Mouse (Mus musculus) layer of hippocampus, adult 8-10 months (tissue): ENCODE results near the gene Arhgap40. TPM values are rescaled to one million over a fixed set of nuclear protein-coding genes. Genes with fewer than 3 reads are reported as not detected.

Experiments used
- DNase-seq, 2 experiments: peaks; one replicate each; pipeline ENCODE4 v3.0.0; 2022; ENCODE audit warnings: low spot score in 2 of 2
- total RNA-seq, 4 experiments: library from RNA; stranded (reverse); gene quantifications; 2 replicates each; pipeline ENCODE4 v1.2.4; 2022

Arhgap40 gene
- total RNA-seq: under 1 TPM in 1 of 4 experiments, not detected in 3; 0.56 TPM

DNA sequence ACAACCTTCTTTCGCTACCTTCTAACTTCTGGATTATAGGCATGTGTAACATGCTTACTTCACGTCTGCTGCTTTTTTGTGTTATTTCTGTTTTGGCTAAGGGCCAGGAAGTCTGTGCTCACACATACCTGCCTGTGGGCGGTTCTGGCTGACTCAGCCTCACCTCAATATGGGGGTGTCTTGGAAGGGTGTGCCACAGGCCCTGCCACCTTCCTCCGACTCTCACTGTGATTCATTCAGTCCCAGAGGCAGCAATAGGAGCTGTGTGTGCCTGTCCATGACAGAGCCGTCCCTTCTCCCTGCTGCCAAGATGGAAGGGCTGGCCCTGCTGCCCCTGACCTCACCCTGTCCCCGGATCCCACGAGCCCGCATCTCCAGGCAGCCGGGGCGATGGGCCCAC lies at the start of gene Arhgap40:
Arhgap40 (plus strand) TSS at position 269 of the 400 bp plus-strand sequence.
- no peak for DNase-seq

DNA sequence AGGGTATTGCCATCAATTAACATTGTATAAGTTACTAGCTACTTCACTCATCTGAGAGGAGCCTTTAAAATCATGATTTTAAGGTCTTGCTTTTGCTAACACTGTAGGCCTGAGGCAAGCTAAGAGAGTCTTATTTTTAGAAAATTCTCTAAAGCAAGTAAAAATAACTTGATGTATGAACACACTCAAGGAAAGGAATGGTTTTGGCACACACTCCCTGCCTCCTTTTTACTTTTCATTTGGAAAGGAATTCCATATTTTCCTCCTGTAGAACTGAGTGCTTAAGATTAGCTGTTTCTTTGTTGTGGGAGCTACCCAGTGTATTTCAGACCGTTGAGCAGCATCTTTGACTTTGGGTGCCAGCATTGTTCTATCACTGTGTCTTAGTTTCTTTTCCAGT lies 38.4 kb upstream of the Arhgap40 start:
- DNase-seq: no peak

DNA sequence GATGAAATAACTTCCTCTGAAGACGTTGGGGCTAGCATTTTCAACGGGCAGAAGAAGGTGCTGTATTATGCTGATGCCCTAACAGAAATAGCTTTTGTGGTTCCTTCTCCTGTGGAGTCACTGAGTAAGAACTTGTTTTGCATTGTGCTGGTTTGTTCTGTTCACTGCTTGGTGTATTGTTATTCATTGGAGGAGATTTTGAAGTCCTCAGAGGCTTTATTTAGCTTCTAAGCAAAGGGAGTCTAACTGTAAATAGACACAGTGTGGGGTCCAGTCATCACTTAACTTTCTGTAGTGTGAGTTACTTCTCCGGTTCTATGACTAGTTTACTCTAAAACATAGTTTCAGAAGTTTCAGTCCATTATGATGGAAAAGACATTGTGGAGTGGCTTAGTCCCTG lies 35.0 kb upstream of the Arhgap40 start:
- no peak for DNase-seq

DNA sequence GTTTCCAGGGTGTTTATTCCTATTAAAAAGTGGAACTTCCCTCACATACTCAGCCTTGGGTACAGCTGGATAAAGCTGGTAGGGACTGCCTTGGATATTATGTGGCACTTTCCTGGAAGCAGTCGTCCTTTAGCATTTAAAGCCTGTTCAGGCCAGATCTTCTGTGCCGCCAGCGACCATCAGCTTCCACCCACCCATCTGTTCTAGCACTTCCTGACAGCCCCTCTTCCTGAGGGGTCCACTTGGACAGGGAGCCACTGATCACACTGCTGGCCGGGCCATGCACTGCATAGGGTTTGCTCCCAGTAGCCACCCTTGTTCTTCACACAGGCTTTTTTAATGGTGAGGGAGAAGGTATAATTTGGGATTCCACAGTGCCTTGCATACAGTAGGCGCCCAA lies 14.1 kb upstream of the Arhgap40 start:
- DNase-seq: no peak

DNA sequence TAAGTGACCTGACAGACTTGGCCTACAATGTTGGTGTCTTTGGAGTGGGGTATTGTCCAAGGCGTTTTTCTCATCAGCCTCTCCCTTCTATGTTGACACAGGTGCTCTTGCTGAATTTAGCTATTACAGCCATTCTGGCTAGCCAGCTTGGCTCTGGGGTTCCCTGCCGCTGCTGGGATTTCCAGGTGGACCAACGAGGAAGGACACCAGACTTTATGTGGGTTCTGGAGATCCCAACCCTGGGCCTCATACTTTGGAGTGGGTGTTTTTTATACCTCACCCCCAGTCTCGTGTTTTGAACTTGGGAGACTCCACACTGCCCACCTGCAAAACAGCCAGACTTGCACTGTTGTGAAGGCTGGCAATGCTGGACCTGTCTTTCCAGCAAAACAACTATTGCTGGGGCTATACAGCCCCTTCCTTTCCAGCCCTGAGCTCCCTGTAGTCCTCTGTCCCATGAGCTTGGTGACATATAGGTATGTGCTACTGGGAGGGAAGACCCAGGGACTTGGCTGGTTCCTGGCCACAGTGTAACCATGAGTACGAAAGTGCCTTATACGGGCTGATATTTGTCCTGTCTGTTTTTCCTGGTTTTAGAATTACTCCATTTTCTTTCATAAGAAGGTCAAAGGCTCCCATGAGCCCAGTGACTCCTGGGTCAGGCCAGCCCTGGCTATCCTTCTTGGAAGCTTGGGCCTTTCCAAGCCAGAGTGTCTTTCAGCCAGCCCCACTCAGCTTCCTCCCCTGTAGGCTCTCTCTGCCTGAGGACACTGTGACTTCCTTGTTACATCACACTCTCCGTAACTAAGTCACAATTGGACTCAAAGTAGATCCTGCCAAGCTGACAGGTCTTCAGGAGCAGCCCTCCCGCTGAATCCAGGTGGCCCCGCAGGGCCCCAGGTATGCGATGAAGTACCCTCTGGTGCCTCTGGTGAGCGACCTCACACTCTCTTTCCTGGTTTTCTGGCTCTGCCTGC lies 10.5 kb upstream of the Arhgap40 start, which contains the start of gene Adig:
Adig (plus strand) TSS at position 777 of the 977 bp plus-strand sequence.
- no peak for DNase-seq

DNA sequence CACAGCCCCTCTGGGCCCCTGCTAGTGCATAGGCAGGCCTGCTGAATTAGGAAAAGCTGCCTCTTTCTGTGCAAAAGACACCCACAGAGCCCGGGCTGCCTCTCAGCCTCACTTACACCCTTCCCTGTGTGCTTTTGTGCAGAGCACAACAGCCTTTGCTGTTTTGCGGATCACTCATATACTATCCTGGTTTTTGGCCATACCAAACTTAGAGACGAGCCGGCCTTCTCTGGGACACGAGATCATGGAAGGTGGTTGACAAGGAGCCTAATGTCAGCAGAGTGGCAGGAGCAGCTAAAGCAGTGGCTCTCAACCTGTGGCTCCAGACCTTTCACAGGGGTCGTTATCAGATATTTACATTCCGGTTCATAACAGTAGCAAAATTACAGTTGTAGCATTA lies 9.4 kb upstream of the Arhgap40 start:
- DNase-seq: no peak

DNA sequence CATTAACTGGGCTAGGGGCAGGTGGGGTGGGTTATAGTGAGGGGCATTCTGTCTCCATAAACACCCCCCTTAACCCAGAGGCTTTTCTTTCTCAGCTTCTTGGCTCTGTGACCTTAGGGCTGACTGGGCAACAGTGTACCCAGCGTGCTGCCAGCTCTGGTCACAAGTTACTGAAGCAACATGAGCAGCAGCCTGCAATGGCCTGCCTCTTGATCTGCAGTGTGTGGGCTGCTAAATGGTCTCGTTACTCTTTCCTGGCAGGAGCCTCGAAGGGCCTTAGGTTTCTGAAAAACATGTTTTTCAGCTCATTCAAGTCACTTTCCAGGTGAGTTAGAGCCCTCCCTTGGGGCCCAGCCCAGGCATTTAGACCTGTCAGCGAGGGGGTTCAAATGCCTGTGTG lies 8.9 kb upstream of the Arhgap40 start:
- no peak for DNase-seq

DNA sequence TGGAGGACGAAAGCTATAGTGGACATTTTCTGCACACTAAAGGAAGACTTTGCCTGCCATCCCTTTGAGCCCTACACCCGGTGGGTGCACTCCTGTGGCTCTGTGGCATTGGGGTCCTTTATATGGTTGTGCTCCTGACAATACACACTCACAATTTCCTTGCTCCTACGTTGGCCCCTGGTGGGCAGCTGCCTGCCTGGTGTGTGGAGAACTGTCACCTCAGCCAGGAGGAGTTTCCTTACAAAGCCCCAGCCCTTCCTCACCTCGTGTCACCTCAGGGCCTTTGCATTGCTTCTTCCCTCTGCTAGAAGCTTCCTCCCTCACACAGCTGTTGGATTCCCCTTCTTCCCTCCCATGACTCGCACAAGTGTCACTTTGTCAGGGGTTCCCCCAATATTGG lies 6.1 kb upstream of the Arhgap40 start:
- DNase-seq: no peak

DNA sequence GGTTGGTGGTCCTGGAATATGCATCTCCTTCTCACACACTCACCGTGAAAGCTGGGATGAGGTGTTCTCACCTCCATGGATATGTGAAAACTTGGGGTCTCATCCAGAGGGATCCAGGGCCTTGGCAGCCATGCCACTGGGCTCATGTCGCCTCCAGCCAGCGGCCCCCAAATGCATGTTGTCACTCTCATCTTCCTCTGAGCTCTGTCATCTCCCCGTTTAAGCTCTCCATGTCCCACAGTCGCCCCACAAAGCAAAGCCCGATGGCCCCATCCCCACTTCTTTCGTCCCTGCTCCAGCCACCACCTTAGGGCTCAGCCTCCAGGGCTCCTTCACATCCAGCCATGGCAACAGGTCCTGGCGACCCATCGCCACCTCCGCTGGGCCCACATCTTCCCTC lies 5.5 kb upstream of the Arhgap40 start:
- DNase-seq: no peak

DNA sequence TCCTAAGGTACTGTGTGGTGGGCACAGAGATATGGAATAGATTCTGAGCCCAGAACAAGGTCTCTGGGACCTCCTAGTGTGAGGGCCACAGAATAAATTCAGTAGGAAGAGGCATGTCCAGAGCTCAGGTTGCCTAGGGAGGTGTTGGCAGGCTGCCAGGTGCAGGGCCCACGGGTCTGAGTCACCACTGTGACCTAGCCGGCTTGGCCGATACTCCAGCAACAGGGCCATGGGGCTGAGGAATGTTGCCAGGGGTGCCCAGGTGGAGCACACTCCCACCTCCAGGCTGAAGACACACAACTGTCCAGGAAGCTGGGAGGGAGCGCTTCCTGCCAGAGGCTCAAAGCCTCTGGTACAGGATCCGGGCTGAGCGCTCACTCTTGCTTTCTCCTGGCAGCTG lies 1.9 kb upstream of the Arhgap40 start:
- no peak for DNase-seq

DNA sequence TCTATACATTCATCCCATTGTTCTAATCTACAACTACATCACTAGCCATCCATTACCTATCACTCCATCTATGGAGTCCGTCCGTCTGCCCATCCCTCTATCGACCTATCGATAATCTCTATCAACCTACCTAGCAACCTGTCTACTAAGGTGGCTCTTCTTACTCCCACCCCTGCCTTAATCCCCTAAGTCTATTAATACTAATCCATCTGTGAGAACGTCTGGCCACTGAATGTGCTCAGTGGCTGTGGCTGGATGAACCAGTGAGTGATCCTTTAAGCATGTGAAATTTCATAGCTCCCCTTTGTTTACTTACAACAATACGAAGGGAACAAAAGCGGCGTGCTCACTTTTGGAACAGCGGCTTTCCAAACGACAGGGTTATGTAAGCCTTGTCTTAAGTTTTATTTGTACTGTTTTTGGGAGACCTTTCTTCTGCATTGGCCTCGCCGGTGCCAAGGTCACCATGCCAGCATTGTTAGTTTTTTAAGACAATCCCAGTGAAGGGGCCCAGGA lies 1.3 kb downstream of the Arhgap40 start:
- DNase-seq: no peak

DNA sequence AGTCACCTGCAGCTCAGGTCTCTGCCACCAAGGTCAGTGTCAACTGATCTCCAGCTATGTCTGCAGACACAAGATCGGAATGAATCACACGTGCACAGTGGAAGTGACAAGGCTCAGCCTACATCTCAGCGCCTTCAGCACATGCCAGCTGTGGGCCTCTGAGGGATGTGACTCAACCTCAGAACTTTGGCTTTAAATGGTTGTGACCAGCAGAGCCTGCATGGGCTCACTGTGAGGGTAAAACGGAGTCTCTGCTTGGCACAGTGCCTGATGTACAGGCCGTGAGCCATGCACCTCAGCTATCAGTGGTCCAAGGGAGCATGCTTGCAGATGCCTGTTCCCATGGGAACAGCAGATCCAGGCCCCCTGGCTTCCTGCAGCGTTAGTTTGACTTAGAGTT lies 6.0 kb downstream of the Arhgap40 start:
- no peak for DNase-seq

DNA sequence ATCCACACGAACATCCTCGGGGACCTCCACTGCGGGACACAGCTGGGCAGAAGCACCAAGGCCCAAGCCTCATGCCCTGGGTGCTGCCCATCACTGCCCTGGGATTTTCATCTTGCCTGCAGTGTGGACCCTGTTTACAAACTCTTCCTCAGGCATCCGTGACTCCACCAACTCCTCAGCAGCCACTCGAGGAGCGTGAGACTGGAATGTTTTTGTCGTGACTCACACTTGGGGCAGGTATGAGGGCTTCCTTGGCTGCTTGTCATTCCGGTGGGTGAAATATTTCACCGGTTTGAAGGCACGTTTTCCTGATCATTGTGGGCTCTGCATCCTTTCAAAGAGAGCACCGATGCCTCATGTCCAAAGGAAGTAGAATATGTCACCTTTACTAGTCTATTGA lies 6.5 kb downstream of the Arhgap40 start:
- no peak for DNase-seq

DNA sequence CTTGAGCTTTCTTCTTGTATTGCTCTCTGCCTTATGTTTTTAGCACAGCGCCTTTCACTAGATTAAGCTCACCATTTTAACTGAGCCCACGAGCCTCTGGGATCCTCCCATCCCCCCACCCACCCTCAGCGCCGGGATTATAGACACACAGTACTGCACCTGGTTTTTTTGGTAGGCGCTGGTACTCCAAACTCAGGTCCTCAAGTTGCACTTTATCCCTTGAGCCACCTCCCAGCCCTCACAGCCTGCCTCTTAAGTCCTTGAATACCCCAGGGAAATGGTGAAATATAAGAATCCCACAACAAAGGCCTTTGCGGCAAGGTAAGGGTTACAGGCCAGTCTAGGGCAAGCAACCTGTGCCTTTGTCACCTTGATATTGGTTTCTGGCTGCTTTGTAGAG lies 7.2 kb downstream of the Arhgap40 start:
- DNase-seq: no peak

DNA sequence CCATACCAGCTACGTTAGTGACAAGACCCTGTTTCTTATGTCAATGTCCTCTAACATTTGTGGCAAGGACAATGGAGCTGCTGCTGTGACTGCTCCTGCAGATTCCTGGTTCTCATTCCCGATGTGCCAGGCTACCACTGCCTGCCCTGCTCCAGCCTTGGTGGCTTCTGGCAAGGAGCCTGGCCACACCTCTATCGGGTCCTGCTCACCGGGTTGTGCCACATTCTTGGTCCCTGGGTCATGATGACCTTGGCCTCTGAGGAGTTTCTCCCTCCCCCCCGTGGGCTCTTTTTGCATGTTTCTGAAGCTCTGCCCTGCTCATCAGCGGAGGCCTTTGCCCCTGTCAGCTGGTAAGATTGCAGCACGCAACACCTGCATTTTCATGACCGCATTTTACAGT lies 10.5 kb downstream of the Arhgap40 start:
- no peak for DNase-seq

DNA sequence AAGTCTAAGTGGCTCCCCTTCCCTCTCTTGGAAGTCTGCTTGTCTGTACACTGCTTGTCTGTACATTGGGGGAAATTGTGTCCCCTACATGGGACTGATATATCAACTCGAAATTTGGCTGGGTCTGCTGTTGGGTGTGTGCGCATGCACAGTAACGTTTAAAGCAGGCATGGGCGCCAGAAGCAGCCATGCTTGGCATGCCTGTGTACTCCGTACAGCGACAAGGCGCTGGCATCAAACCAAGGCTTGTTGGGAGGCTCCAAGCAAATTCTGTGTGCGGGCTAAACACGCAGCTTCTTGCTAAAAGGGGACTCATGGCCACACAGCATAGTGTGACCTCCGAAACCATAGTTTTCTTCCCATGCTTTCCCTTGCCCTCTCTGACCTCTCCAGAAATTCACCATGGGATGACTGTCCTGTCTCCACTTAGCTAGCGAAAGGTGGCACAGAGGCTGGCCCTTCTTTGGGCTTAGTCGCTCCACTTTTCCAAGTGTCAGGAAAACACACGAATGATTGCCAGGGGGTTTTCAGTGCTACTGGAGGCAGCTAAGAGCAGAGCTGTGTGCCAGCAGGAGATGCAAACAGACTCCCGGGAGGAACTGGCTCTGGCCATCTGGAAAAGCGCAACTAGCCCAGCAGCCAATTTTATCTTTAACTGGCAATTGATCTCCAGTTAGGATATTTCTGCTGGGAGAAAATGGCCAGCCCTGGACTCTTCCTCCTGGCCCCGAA lies 11.7 kb downstream of the Arhgap40 start:
- DNase-seq: no peak

DNA sequence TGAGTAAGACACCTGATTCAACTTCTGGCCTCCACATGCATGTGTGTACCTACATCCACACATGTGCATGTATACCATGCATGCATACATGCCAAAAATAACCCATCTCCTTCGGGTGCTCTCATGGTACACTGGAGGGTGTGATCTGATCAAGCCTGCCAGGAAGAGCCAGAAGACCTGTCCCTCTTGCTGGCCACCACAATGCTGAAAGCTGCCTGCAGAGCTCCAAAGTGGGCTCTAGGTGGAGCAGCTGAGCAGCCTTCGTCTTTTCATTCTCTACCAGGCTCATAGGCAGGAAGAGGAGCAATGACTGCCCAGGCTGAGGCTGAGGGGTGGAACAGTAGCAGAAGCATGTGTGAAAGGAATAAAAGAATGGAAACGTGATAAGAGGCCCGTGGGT lies 21.5 kb downstream of the Arhgap40 start:
- DNase-seq: peak in 1 of 2 experiments; percentile 65

DNA sequence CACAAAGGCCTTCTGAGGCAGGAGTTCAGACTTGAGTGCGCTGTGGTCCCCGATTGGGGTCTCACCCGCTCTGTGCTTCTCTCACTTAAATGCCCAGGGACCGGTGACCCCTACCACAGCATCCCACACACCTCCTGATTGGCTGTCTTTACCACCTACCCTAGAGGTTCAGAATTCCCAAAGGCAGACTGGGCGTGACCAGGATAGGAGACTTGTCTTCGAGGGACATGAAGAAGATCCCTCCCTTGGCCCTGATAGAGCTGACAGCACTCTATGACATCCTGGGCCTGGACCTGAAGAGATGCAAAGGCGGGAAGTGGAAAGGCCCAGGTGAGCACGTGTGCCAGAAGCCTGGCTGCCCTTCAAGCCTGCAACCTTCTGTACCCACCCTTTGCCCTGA lies 22.0 kb downstream of the Arhgap40 start:
- DNase-seq: no peak

DNA sequence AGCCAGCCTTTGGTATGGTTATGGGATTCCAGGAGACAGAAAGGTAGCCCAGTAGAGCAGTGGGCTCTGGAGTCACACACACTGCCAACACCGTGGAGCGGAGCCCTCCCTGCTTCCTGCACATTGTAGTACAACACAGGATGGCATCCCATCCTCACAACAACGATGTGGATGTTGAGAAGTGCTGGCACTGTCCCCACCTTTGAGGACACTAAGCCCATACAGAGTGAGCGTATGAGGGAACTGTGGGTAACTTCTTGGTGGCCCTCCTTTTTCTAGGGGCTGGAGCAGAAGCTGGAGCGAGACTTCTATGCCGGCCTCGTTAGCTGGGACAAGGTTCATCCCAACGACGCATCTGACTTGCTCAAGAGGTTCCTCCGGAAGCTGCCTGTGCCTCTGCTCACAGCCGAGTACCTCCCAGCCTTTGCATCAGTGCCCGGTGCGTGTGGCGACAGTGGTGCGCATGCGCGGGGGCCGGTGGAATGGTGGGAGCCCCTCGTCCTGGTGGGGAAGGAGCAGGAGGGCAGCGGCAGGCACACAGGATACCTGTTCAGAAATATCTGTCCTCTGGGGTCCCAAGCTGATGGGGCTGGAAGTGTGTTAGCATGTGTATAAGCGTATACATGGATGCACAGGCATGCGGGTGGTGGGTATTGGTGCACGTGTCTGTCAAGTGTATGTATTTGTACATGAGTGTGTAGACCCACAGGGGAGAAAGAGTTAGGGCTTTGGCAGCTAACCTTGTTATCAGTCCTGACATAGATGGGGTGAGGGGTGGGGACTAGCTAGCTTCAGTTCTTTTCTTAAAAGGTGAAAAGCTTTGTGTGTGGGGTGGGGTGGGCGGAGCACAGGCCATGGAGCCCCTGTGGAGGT lies 27.1 kb downstream of the Arhgap40 start:
- no peak for DNase-seq

DNA sequence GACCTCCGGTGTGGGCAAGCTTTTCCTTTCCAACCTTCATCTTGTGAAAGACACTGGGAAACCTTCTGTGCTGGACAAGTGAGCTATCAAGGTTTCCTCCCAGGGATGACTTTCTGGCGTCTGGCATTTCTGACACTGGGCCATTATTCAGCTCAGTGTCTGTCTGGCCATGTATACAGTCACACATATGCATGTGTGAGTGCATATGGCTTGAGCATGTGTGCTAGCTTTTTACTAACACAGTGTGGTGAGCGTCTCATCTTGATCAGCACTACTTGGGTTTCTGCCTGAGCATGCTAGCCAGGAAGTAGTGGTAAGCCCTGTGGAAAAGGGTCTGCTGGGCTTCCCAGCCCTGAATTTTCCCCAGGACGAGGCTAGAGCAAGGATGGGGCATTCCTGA lies 28.7 kb downstream of the Arhgap40 start:
- DNase-seq: no peak

DNA sequence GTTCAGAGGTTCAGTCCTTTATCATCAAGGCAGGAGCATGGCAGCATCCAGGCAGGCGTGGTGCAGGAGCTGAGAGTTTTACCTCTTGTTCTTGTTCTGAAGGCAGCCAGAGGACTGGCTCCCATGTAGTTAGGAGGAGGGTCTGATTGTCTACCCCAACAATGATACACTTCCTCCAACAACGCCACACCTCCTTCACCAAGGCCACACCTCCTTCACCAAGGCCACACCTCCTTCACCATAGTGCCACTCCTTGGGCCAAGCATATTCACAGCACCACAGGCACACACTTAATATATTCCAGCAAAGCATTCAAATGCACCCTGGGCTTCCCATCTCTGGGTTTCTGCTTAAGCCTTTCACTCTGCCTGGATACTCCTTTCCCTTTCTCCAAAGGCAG lies 32.7 kb downstream of the Arhgap40 start:
- no peak for DNase-seq
